Mouse (Mus musculus) gastrocnemius, postnatal 36 days (tissue): ENCODE measurements at regions not wholly inside any gene's neighbourhood (a gene's known extent, or its start where the extent isn't known, plus 50 kb on each side); places are given as distances from the start of the nearest gene placed in this dataset.

Experiments used
- DNase-seq, 2 experiments: peaks; one replicate each; pipeline ENCODE4 v3.0.0; 2022
- intact Hi-C: fragments of 180-260 bp; cut with DNase I; formaldehyde crosslinking; loops from one replicate; pipeline ENCODE4 v1.15.1; 2025

DNA sequence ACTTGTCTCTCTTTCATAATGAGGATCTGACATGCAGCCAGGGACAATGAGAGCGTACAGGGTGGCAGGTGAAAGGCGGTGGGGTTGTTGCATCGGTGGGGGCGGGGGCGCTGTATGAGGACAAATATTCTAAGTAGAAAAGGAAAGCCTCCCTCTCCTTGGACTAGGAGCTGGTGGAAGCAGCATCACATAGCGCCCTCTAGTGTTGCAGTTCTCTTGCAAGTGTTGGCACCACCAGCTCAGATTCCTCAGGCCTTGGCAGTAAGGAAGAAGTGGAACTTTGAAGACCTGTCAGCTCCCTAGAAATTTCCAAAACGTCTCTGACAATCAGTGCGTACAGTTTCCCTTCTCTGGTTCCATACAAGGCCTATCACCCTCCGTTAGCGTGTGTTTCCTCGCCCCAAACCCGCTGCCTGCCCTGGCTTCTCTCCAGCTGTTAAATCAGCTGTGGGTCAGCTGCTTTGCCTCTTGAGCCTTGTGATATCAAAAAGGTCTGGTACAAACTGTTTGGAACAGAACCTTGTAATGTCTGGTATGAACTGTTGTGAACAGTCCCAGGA lies 240.2 kb upstream of the Ano5 start:
- intact Hi-C loops, result no loop called here
- peak in 1 of 2 experiments; percentile 6 for DNase-seq

DNA sequence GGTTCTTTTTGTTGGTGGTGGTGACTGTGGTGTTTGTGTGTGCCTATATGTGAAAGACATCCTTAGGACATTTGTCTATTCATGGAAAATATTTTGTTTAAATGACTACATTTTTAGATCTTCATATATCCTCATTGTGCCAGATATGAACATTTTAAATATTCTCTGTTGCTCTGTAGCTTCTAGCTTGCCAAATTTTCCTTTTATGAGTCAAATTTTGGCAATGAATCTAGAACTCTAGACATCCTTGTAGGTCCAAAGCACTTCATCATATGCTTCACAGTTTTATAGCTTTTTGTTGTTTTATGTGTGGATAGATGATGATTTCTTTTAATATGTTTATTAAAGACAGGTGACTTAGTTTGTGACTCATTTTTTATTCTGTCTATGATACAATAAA lies 229.4 kb upstream of the Ano5 start:
- DNase-seq, result no peak
- intact Hi-C loops, result no loop called here

- DNase-seq, result peak in 1 of 2 experiments; percentile 13
- intact Hi-C loops, result no loop called here
Observed at GRCm38 (mm10) chr7:51300238-51300637, 210.6 kb upstream of the Ano5 start.

GRCm38 (mm10) chr7:51307757-51308156 lies 203.1 kb upstream of the Ano5 start:
- intact Hi-C loops, result no loop called here
- no peak for DNase-seq

GRCm38 (mm10) chr7:51310191-51310590 lies 200.6 kb upstream of the Ano5 start:
- intact Hi-C loops, result no loop called here
- no peak for DNase-seq

DNA sequence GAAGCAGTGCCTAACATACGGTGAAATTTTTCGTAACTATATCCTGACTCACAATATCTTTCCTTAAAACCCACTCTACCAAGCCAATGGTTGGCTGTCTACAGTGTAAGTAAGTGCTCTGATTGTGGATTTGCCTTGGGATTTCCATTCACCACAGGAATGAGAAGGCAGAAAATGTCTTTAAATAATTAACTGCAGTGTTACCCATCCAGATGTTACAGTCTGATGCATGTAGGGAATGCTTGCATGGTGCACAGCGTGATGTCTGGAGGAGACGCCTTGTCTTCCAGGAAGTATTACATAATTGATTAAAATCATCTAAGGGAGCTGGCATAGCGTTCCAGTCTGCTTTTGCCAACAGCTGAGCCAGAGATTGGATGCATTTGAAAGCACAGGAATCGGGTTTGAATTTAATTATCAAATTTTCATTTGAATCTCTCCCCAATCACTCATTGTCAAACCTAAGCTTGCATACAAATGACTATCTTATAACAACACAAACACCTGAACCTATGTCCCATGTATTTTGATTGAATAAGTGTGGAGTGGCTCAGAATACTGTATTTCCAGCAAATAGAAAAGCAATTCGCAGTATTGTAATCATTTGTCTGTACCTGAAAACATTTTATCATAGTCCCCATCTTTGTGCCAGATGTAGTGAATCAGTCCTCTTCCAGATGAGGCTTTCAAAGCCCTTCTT lies 170.8 kb upstream of the Ano5 start:
- intact Hi-C loops, result no loop called here

DNA sequence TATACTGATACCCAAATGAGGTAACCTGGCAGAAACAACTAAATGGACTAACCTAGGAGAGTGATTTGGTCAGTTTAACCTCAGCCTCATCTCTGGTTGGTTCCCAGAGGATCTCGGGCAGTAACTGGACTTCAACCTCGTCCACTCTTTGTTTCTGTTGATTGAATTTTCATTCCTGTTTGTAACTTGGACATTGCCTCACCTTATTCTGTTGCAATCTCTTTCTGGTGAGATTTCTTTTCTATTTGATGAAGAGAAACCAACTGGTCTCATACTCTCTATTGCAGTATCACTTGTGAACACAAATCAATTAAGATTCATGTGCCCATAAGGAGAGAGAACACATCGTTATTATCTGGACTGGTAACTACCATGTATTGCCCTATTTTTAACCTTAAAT lies 163.3 kb upstream of the Ano5 start:
- DNase-seq, result no peak
- intact Hi-C loops, result no loop called here

More for the DNA sequence above, 170.8 kb upstream of the Ano5 start:
- DNase-seq, result no peak

DNA sequence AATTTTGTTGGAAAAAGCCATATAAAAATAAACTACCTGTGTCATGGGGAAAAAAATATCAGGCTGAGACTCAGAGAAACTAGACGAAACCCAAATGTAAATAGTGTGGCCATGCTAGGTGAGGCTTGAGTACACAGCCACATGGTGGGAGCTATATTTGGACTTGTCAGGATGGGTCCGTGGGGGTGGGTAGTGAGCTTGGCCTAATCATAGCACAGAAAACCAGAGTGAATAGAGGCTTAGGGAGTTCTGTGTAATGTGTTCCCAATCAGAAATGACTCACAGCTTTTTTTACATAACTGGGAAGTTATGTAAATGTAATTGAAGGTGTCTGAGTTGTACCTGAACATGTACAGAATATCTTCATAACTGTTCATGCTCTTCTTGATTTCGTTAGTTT lies 150.7 kb upstream of the Ano5 start:
- intact Hi-C loops, result no loop called here
- no peak for DNase-seq

GRCm38 (mm10) chr7:51377584-51377983 lies 133.2 kb upstream of the Ano5 start:
- intact Hi-C loops, result no loop called here
- DNase-seq, result no peak
